Mouse (Mus musculus): ENCODE measurements around the gene Spata1.

DNA sequence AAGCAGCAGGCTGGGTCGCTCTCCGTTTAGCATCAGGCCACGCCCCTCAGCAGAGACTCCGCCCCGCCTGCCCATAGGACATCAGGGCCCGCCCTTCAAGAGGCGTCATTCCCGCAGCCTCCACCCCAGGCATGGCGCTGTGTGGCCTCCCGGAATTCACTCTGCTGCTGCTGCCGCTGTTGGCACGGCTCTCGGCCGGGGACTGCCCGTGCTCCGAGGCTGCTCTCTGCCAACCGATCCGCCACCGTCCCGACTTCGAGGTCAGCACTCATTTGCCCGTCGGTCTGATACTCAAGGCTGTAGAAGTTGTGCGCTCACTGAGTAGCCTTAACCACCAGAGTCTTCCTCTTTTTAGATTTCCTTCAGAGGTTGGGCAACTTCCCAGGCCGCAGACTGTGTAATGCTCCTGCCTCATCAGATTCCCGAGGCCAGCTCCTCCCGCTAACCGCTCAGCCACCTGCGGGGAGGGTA lies 49.1 kb downstream of the Spata1 start:
- TF ChIP-seq POLR2A (IDR thresholded peaks at IDR 0.05; ENCODE audit: insufficient read depth, low read depth, low read length) (peak; percentile 95), CTCF (IDR thresholded peaks at IDR 0.05) (peak; percentile 56)
